Mouse (Mus musculus) CH12.LX (cell line): ENCODE data around the gene Cbx2.

Source experiments
- BHLHE40 ChIP-seq: IDR thresholded peaks from 2 replicates; pipeline ENCODE4 v1.6.1; 2011; ENCODE audit warnings: mild to moderate bottlenecking, low read depth, low read length, improper control_type of control experiment
- CTCF ChIP-seq, 2 experiments: IDR thresholded peaks in 1 of 2; conservative IDR thresholded peaks in 1 of 2; 2 replicates each; pipeline ENCODE4 v1.5.1; 2011 to 2012; ENCODE audit warnings: low read depth in 2 of 2, low read length in 2 of 2, improper control_type of control experiment in 1 of 2, inconsistent platforms in 1 of 2, mild to moderate bottlenecking in 1 of 2, moderate library complexity in 1 of 2
- HCFC1 ChIP-seq: IDR thresholded peaks from 2 replicates; pipeline ENCODE4 v1.6.1; 2012; ENCODE audit warnings: low read depth, mild to moderate bottlenecking, inconsistent platforms, low read length, improper control_type of control experiment
- MAX ChIP-seq: IDR thresholded peaks from 2 replicates; pipeline ENCODE4 v1.6.1; 2011; ENCODE audit warnings: low read length, improper control_type of control experiment
- MYC ChIP-seq: IDR thresholded peaks from 2 replicates; pipeline ENCODE4 v1.6.1; 2011; ENCODE audit warnings: low read depth, mild to moderate bottlenecking, improper control_type of control experiment, low read length
- POLR2A ChIP-seq: IDR thresholded peaks from 2 replicates; pipeline ENCODE4 v1.6.1; 2011; ENCODE audit warnings: low read depth, mild to moderate bottlenecking, improper control_type of control experiment, low read length
- SMC3 ChIP-seq: IDR thresholded peaks from 2 replicates; pipeline ENCODE4 v1.6.1; 2011; ENCODE audit warnings: low read depth, low read length, improper control_type of control experiment
- ZKSCAN1 ChIP-seq: IDR thresholded peaks from 2 replicates; pipeline ENCODE4 v1.6.1; 2012; ENCODE audit warnings: low read depth, inconsistent platforms, low read length, improper control_type of control experiment, borderline replicate concordance

GRCm38 (mm10) chr11:119022895-119023615 is at the start of gene Cbx2:
- no peak for TF ChIP-seq CTCF (conservative IDR thresholded peaks at IDR 0.05 in 1 of 2, IDR thresholded peaks at IDR 0.05 in 1 of 2; ENCODE audit: low read depth in 2 of 2, low read length in 2 of 2)
- no peak for TF ChIP-seq BHLHE40
- peak; percentile 66; the same call in 1 of the 2 replicates for TF ChIP-seq POLR2A
- no peak for TF ChIP-seq SMC3
- TF ChIP-seq ZKSCAN1: no peak
- peak; percentile 28; the same call in 1 of the 2 replicates for TF ChIP-seq HCFC1
- TF ChIP-seq MAX: no peak; the same call in 1 of the 2 replicates
- no peak for TF ChIP-seq MYC
